ENCODE assay signal across 13 mouse cellular contexts in the genomic region with DNA sequence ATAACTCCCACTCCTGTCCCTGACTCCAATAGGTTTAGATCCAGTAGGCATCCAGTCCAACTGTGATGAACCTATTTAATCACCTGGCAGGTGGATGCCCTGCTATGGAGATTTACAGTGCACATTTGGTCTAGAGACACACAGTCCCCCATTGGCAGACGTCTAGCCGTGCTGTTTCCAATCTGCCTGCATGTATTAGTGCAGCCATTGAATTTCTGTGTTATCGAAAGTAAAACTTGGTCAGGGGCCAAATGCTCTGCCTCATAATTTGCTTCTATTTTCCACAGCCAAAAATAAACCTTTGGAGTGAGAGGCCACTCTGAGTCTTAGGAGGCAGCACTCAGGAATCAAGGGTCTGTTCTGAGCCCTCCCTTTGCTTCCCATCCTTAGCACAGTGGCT. TPM values are rescaled to one million over a fixed set of nuclear protein-coding genes. Genes with fewer than 3 reads are reported as not detected.
DNase-seq lines count a peak whose midpoint lies in the region; ATAC-seq and TF ChIP-seq lines count a peak whose summit lies in the region.
"Had no signal": no experiment of that assay in that cellular context is flagged by ENCODE, and none has a peak within 500 bp of the region (broad histone marks: within the 10 kb centered on the region; RNA-seq: fewer than 3 reads in every experiment).

No protein-coding gene starts in this region.

- no peak for TF ChIP-seq EP300 in liver, postnatal 0 days (IDR thresholded peaks at IDR 0.05; ENCODE audit: low read depth)

- no peaks in the 10 kb centered on the region for H3K36me3 ChIP-seq in forebrain, embryonic 15.5 days
- no peaks in the 10 kb centered on the region for H3K36me3 ChIP-seq in forebrain, embryonic 10.5 days (replicated peaks)
- H3K36me3 ChIP-seq in limb, embryonic 14.5 days (ENCODE audit: control insufficient read depth, insufficient read depth, low read length), result no peaks in the 10 kb centered on the region
- H3K36me3 ChIP-seq in limb, embryonic 10.5 days, result no peaks in the 10 kb centered on the region
- no peaks in the 10 kb centered on the region for H3K36me3 ChIP-seq in liver, postnatal 0 days (replicated peaks; ENCODE audit: insufficient read depth, low read length)

- 41% methylated on average over 3 of the region's 3 CpGs for WGBS in forebrain, embryonic 15.5 days
- WGBS in forebrain, embryonic 10.5 days, result 86% methylated on average over 3 of the region's 3 CpGs
- 54% methylated on average over 3 of the region's 3 CpGs for WGBS in limb, embryonic 14.5 days
- WGBS in limb, embryonic 10.5 days, result 91% methylated on average over 3 of the region's 3 CpGs
- WGBS in liver, postnatal 0 days (ENCODE audit: insufficient replicate concordance), result 76% methylated on average over 3 of the region's 3 CpGs

- TF ChIP-seq POLR2A in limb, embryonic 14.5 days (IDR thresholded peaks at IDR 0.05; ENCODE audit: borderline replicate concordance, extremely low read depth, insufficient read depth, insufficient read length), result no peak

- DNase-seq in forebrain, embryonic 10.5 days (ENCODE audit: extremely low spot score, low spot score), result no peak
- peak; percentile 39 for DNase-seq in limb, embryonic 14.5 days (ENCODE audit: low spot score)
- DNase-seq in limb, embryonic 10.5 days (ENCODE audit: low spot score), result no peak
- DNase-seq in brain, adult 2 months (ENCODE audit: low read depth, low spot score), result peak; percentile 49
- DNase-seq in layer of hippocampus, adult 2 months (ENCODE audit: low spot score in 2 of 2), result peak; percentile 28 to 29
- no peak for DNase-seq in thymus, postnatal 0 days (ENCODE audit: low spot score)
- no peak for DNase-seq in liver, postnatal 0 days
- DNase-seq: cerebellum, postnatal 36 days; right cerebral cortex, postnatal 4 days; thymus, postnatal 25 days had no signal

- ATAC-seq in forebrain, embryonic 15.5 days (replicated peaks), result 0 out of 2 replicates have a peak, but pooled peaks have one; percentile 53
- no peak for ATAC-seq in limb, embryonic 14.5 days (ENCODE audit: low FRiP score, low read depth)
- ATAC-seq in liver, postnatal 0 days, result no peak
- ATAC-seq: inflammation-experienced regulatory T-cells, adult 6 months had no signal

- no peaks in the 10 kb centered on the region for H3K9me3 ChIP-seq in forebrain, embryonic 15.5 days
- no peaks in the 10 kb centered on the region for H3K9me3 ChIP-seq in forebrain, embryonic 10.5 days
- H3K9me3 ChIP-seq in limb, embryonic 14.5 days (ENCODE audit: control insufficient read depth, low read length), result no peaks in the 10 kb centered on the region
- H3K9me3 ChIP-seq in limb, embryonic 10.5 days (replicated peaks), result no peaks in the 10 kb centered on the region
- no peaks in the 10 kb centered on the region for H3K9me3 ChIP-seq in liver, postnatal 0 days (ENCODE audit: low read length)

- peaks cover 7% of the 10 kb centered on the region for H3K4me1 ChIP-seq in forebrain, embryonic 15.5 days
- no peaks in the 10 kb centered on the region for H3K4me1 ChIP-seq in forebrain, embryonic 10.5 days
- H3K4me1 ChIP-seq in limb, embryonic 14.5 days (ENCODE audit: control insufficient read depth, insufficient read depth, low read length), result no peaks in the 10 kb centered on the region
- no peaks in the 10 kb centered on the region for H3K4me1 ChIP-seq in limb, embryonic 10.5 days
- H3K4me1 ChIP-seq in liver, postnatal 0 days (ENCODE audit: insufficient read depth), result no peaks in the 10 kb centered on the region

- no peak overlapping the region for H3K9ac ChIP-seq in forebrain, embryonic 15.5 days (replicated peaks)
- H3K9ac ChIP-seq in limb, embryonic 14.5 days (ENCODE audit: low read depth, low read length, severe bottlenecking), result no peak overlapping the region
- H3K9ac ChIP-seq in liver, postnatal 0 days (replicated peaks), result no peak overlapping the region

- no peak for TF ChIP-seq CTCF in layer of hippocampus, adult 2 months (conservative IDR thresholded peaks at IDR 0.05)
- no peak for TF ChIP-seq CTCF in liver, postnatal 0 days (IDR thresholded peaks at IDR 0.05; ENCODE audit: low read depth)

- no peaks in the 10 kb centered on the region for H3K27me3 ChIP-seq in forebrain, embryonic 15.5 days
- H3K27me3 ChIP-seq in forebrain, embryonic 10.5 days (ENCODE audit: poor library complexity, severe bottlenecking), result no peaks in the 10 kb centered on the region
- H3K27me3 ChIP-seq in limb, embryonic 14.5 days (ENCODE audit: control insufficient read depth, insufficient read depth, low read length), result no peaks in the 10 kb centered on the region
- H3K27me3 ChIP-seq in limb, embryonic 10.5 days (ENCODE audit: low read depth, poor library complexity, severe bottlenecking), result no peaks in the 10 kb centered on the region
- H3K27me3 ChIP-seq in liver, postnatal 0 days (ENCODE audit: insufficient read depth, low read length), result no peaks in the 10 kb centered on the region

- H3K4me2 ChIP-seq in forebrain, embryonic 15.5 days (replicated peaks), result no peak overlapping the region
- H3K4me2 ChIP-seq in limb, embryonic 14.5 days (replicated peaks; ENCODE audit: low read depth, low read length, severe bottlenecking), result no peak overlapping the region
- no peak overlapping the region for H3K4me2 ChIP-seq in liver, postnatal 0 days (ENCODE audit: low read depth, low read length)

- H3K27ac ChIP-seq in forebrain, embryonic 15.5 days (replicated peaks), result no peak overlapping the region
- no peak overlapping the region for H3K27ac ChIP-seq in forebrain, embryonic 10.5 days
- no peak overlapping the region for H3K27ac ChIP-seq in limb, embryonic 14.5 days (replicated peaks; ENCODE audit: low read depth, low read length)
- no peak overlapping the region for H3K27ac ChIP-seq in limb, embryonic 10.5 days
- H3K27ac ChIP-seq in layer of hippocampus, adult 2 months, result peak overlapping the region; percentile 75
- H3K27ac ChIP-seq in liver, postnatal 0 days (ENCODE audit: low read depth), result no peak overlapping the region
- H3K27ac ChIP-seq: macrophage had no signal

- no peak overlapping the region for H3K4me3 ChIP-seq in forebrain, embryonic 15.5 days
- H3K4me3 ChIP-seq in forebrain, embryonic 10.5 days, result no peak overlapping the region
- no peak overlapping the region for H3K4me3 ChIP-seq in limb, embryonic 14.5 days (replicated peaks; ENCODE audit: low read length)
- H3K4me3 ChIP-seq in limb, embryonic 10.5 days, result no peak overlapping the region
- no peak overlapping the region for H3K4me3 ChIP-seq in layer of hippocampus, adult 2 months
- H3K4me3 ChIP-seq in liver, postnatal 0 days (ENCODE audit: low read depth, low read length), result no peak overlapping the region

RNA-seq across cellular contexts. Expression of a gene that starts 46.6 kb away (rescaled TPM):
- 3.3 and 3.5 TPM in 2 replicates for polyA plus RNA-seq in forebrain, embryonic 15.5 days (2015; fragmentation: Nextera tagmentation; extraction: Ambion mirVana)
- 15.1 and 17.3 TPM in 2 replicates for polyA plus RNA-seq in forebrain, embryonic 10.5 days (2016; fragmentation: Nextera tagmentation; extraction: Ambion mirVana)
- 20.8 and 21.6 TPM in 2 replicates for polyA plus RNA-seq in limb, embryonic 14.5 days (2012; rRNA removed)
- 25.1 and 27.0 TPM in 2 replicates for polyA plus RNA-seq in limb, embryonic 14.5 days (2014; fragmentation: Nextera tagmentation; extraction: Ambion mirVana)
- polyA plus RNA-seq in limb, embryonic 10.5 days (2016; fragmentation: Nextera tagmentation; extraction: Ambion mirVana), result 3.6 and 4.8 TPM in 2 replicates
- 10 to 100 TPM; 44.7 to 48.6 TPM for total RNA-seq in layer of hippocampus, adult 2 months (2021)
- polyA plus RNA-seq in thymus, postnatal 0 days (2015; fragmentation: Nextera tagmentation; extraction: Ambion mirVana), result 13.5 and 14.7 TPM in 2 replicates
- 0.31 and 0.34 TPM in 2 replicates for polyA plus RNA-seq in liver, postnatal 0 days (2015; fragmentation: Nextera tagmentation; extraction: Ambion mirVana)
- polyA plus RNA-seq: macrophage had no signal

Comparison
In these comparisons a context has a peak if more than half of its experiments do, and no peak if none do; other contexts are left out.
1. DNase-seq: peak in limb, embryonic 14.5 days (single experiment), brain, adult 2 months (single experiment) and layer of hippocampus, adult 2 months (2 of 2); none in forebrain, embryonic 10.5 days (single experiment), limb, embryonic 10.5 days (single experiment), thymus, postnatal 0 days (single experiment) and liver, postnatal 0 days (single experiment).